Mouse (Mus musculus): ENCODE measurements at regions not wholly inside any gene's neighbourhood (a gene's known extent, or its start where the extent isn't known, plus 50 kb on each side); places are given as distances from the start of the nearest gene placed in this dataset.

DNA sequence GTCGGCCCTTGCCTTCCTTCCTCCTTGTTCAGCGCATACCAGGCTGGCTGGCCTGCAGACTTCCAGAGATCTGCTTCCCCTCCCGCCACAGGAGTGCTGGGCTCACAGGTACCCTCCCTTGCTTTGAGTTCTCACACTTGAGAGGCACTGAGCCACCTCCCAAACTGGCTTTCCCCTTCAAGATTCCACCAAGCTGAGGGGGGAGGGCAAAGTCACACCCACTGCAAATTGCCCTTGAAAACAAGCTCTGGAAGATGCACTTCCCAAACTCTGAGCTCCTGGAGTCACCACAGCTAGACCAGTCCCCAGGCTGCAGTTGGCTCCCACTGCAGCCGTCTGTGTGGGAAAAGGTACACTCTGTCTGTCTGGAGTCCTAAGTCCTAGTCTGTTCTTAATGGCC lies 142.1 kb upstream of the Slc22a12 start:
- no peak for DNase-seq (ENCODE audit: low read depth)

- no peak for DNase-seq (ENCODE audit: low read depth)
Observed at GRCm38 (mm10) chr19:6679392-6680307, 136.8 kb upstream of the Slc22a12 start.

- DNase-seq (ENCODE audit: low read depth), result no peak
Observed at GRCm38 (mm10) chr19:6677511-6677910, 134.7 kb upstream of the Slc22a12 start.

- no peak for DNase-seq (ENCODE audit: low read depth)
Observed at GRCm38 (mm10) chr19:6675586-6675985, 132.8 kb upstream of the Slc22a12 start.

GRCm38 (mm10) chr19:6671696-6672095 lies 128.9 kb upstream of the Slc22a12 start:
- DNase-seq (ENCODE audit: low read depth), result no peak

DNA sequence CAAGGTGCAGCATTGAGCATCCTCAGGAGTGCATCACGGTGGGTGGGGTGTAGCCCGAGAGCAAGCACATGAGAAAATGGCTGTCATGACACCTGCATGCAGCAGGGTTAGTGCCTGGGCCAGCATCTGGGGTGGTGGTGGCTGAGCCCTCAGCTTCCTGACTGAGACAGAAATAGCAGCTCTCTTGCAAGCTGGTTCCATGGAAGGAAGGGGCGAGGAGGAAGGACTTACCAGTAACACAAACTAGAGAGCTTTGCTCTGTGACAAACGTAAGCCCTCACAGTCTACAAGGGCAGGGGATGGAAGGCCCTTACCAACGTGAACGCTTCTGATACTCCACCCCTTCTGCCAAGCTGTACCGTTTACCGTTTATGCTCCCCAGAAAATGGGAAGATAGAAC lies 127.0 kb upstream of the Slc22a12 start:
- no peak for DNase-seq (ENCODE audit: low read depth)

GRCm38 (mm10) chr19:6668545-6668944 lies 125.7 kb upstream of the Slc22a12 start:
- no peak for DNase-seq (ENCODE audit: low read depth)

GRCm38 (mm10) chr19:6666187-6666722 lies 123.4 kb upstream of the Slc22a12 start:
- no peak for DNase-seq (ENCODE audit: low read depth)

GRCm38 (mm10) chr19:6665264-6666054 lies 122.6 kb upstream of the Slc22a12 start:
- no peak for DNase-seq (ENCODE audit: low read depth)

DNA sequence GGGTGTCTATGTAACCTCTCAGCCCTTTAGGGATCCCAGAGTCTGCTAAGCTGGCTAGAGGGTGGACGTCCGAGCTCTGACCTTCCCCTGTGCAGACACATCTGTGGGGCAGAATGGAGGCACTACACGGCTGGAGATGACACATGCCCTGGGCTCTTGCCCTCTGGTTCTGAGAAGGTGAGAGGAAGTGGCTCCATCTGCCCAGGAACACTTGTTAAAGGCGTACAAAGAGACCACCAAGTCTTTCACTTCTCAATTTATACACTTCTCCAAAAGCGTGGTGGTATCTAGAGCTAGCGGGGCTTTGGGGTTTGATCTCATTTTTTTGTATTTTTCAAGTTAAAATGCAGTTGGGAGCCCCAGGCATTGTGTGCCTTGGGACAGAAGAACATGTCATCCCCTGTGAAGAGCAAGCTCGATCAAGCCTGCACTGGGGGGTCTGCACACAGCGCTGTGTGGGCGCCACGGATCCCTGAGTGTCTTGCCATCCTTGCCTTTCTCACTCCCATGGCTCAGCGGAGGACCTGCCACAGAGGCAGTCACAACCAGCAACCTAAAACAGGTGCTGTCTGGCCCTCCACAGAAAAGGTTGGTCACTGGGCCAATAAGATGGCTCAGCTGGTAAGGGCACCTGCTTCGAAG lies 121.6 kb upstream of the Slc22a12 start:
- no peak for DNase-seq (ENCODE audit: low read depth)

DNA sequence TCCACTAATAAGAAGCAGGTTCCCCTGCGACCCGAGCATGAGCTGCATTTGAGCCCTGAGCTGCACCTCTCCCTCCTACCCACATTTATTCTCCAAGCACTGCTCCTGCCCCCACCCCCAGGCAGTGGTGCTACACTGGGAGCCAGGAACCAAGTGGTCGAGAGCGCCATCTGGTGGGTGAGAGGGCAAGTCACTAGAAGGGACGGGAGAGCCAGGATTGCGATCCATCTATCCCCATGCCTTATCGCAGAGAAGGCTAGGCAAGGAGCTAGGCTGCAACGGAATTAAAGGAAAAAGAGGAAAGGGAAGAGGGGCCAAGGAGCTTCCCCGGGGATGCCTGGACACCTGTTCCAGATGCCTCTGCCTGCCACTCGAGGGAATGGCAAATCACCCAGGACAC lies 120.6 kb upstream of the Slc22a12 start:
- peak; percentile 60 for DNase-seq (ENCODE audit: low read depth)

GRCm38 (mm10) chr19:6662346-6662939 lies 119.6 kb upstream of the Slc22a12 start:
- DNase-seq (ENCODE audit: low read depth), result no peak

DNA sequence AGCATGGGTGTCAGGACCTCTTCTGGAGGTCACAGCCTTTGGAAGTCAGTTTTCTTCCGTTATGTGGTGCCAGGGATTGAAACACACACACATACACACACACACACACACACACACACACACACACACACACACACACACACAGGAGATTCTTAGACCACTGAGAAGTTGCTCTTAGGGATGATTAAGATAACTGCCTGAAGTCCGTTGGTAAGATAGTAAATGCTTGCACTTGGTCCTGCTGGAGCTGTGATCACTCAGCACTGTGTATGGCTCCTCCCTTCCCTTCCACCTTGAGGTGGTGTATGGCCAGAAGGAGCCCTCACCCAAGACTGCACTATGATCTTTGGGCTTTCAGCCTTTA lies 118.7 kb upstream of the Slc22a12 start:
- DNase-seq (ENCODE audit: low read depth), result no peak

GRCm38 (mm10) chr19:6660723-6661507 lies 118.1 kb upstream of the Slc22a12 start:
- DNase-seq (ENCODE audit: low read depth), result no peak

GRCm38 (mm10) chr19:6660157-6660556 lies 117.3 kb upstream of the Slc22a12 start:
- DNase-seq (ENCODE audit: low read depth), result no peak

- DNase-seq (ENCODE audit: low read depth), result no peak
Observed at GRCm38 (mm10) chr19:6654550-6654949, 111.7 kb upstream of the Slc22a12 start.

DNA sequence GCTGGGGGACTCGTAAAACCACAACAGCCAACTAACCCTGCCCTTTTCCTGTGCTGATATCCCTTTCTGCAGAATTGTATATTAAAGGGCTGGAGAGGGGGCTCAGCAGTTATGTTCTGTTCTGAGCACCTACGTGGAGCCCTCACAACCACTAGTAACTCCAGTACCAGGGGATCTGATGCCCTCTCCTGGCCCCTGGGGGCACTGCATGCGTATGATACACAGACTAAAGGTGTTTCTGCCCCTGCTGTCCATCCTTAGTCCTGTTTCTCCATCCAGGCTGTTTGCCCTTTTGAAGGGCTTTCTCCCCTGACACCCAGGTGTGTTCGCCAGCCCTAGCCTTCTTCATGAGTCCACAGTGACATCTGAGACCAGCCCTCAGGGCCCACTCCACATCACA lies 109.9 kb upstream of the Slc22a12 start:
- no peak for DNase-seq (ENCODE audit: low read depth)

GRCm38 (mm10) chr19:6651192-6651591 lies 108.4 kb upstream of the Slc22a12 start:
- no peak for DNase-seq (ENCODE audit: low read depth)

GRCm38 (mm10) chr19:6649885-6650284 lies 107.1 kb upstream of the Slc22a12 start:
- DNase-seq (ENCODE audit: low read depth), result no peak

- no peak for DNase-seq (ENCODE audit: low read depth)
Observed at GRCm38 (mm10) chr19:6647686-6648085, 104.9 kb upstream of the Slc22a12 start.

DNA sequence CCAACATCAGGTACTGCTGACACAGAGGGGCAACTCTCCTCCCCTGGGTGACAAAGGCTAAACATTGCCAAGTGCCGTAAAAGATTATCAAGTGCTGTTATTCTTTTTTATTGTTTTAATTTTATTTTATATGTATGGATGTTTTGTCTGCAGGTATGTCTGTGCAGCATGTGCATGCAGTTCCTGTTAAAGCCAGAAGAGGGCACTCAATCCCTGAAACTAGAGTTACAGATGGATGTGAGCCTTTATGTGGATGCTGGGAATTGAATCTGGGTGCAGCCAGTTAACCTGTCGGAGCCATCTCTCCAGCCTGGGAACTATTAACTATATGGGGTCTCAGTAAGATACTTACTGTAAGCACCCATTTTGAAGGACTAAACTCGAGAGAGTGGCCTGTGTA lies 104.4 kb upstream of the Slc22a12 start:
- no peak for DNase-seq (ENCODE audit: low read depth)

Data from c-Kit-positive CD71-negative TER-119-negative erythroid progenitor cells, embryonic 14.5 days (primary cell).